In genomic region chr2:94045411-94046090, GRCm38 (mm10) we compare ENCODE assay signal across 12 mouse cellular contexts. TPM values are rescaled to one million over a fixed set of nuclear protein-coding genes. Genes with fewer than 3 reads are reported as not detected.
A peak's percentile ranks its signal among the peaks of the same experiment; 100 is the strongest.
DNase-seq lines count a peak whose midpoint lies in the region; ATAC-seq and TF ChIP-seq lines count a peak whose summit lies in the region.
"Had no signal": no experiment of that assay in that cellular context is flagged by ENCODE, and none has a peak within 500 bp of the region (broad histone marks: within the 10 kb centered on the region; RNA-seq: fewer than 3 reads in every experiment).

No protein-coding gene starts in this region.

- WGBS in liver, postnatal 0 days (ENCODE audit: insufficient replicate concordance), result 71% methylated on average over 6 of the region's 6 CpGs
- 71% methylated on average over 6 of the region's 6 CpGs for WGBS in liver, embryonic 11.5 days
- 37% methylated on average over 6 of the region's 6 CpGs for WGBS in forebrain, postnatal 0 days

- no peaks in the 10 kb centered on the region for H3K9me3 ChIP-seq in liver, postnatal 0 days (ENCODE audit: low read length)
- no peaks in the 10 kb centered on the region for H3K9me3 ChIP-seq in liver, embryonic 11.5 days (ENCODE audit: control insufficient read depth, low read length)
- H3K9me3 ChIP-seq in forebrain, postnatal 0 days (ENCODE audit: low read length), result no peaks in the 10 kb centered on the region
- H3K9me3 ChIP-seq: liver, embryonic 15.5 days had no signal

- no peak for TF ChIP-seq CTCF in liver, postnatal 0 days (IDR thresholded peaks at IDR 0.05; ENCODE audit: low read depth)
- TF ChIP-seq CTCF in forebrain, postnatal 0 days (IDR thresholded peaks at IDR 0.05; ENCODE audit: low read depth), result no peak

- no peaks in the 10 kb centered on the region for H3K27me3 ChIP-seq in liver, postnatal 0 days (ENCODE audit: insufficient read depth, low read length)
- no peaks in the 10 kb centered on the region for H3K27me3 ChIP-seq in liver, embryonic 11.5 days (replicated peaks; ENCODE audit: control insufficient read depth, insufficient read depth, low read length)
- no peaks in the 10 kb centered on the region for H3K27me3 ChIP-seq in forebrain, postnatal 0 days (ENCODE audit: insufficient read depth, low read length)
- H3K27me3 ChIP-seq: liver, embryonic 15.5 days had no signal

- no peak overlapping the region for H3K9ac ChIP-seq in liver, postnatal 0 days (replicated peaks)
- H3K9ac ChIP-seq in liver, embryonic 11.5 days (ENCODE audit: low read depth, low read length), result no peak overlapping the region
- no peak overlapping the region for H3K9ac ChIP-seq in forebrain, postnatal 0 days
- H3K9ac ChIP-seq: liver, embryonic 15.5 days had no signal

- ATAC-seq in liver, postnatal 0 days, result peak; percentile 58
- ATAC-seq in liver, embryonic 11.5 days (replicated peaks; ENCODE audit: low FRiP score), result no peak
- peak; percentile 24; the same call in 1 of the 2 replicates for ATAC-seq in forebrain, postnatal 0 days
- ATAC-seq in megakaryocyte progenitor cell, adult 5-6 weeks (replicated peaks; ENCODE audit: poor library complexity), result no peak
- no peak for ATAC-seq in CD4-positive, CD25-positive, alpha-beta regulatory T cell, adult 4 months

- no peak overlapping the region for H3K4me3 ChIP-seq in liver, postnatal 0 days (ENCODE audit: low read depth, low read length)
- no peak overlapping the region for H3K4me3 ChIP-seq in liver, embryonic 11.5 days (ENCODE audit: low read depth, low read length)
- no peak overlapping the region for H3K4me3 ChIP-seq in forebrain, postnatal 0 days (ENCODE audit: low read depth, low read length)
- H3K4me3 ChIP-seq: liver, embryonic 15.5 days had no signal

- H3K27ac ChIP-seq in liver, postnatal 0 days (ENCODE audit: low read depth), result no peak overlapping the region
- no peak overlapping the region for H3K27ac ChIP-seq in liver, embryonic 11.5 days (ENCODE audit: low read depth, low read length)
- H3K27ac ChIP-seq in forebrain, postnatal 0 days (ENCODE audit: low read depth, low read length), result 0 out of 2 replicates have a peak overlapping the region, but pooled peaks have one; percentile 15
- H3K27ac ChIP-seq: liver, embryonic 15.5 days had no signal

- H3K4me1 ChIP-seq in liver, postnatal 0 days (ENCODE audit: insufficient read depth), result peaks cover 9% of the 10 kb centered on the region
- H3K4me1 ChIP-seq in liver, embryonic 11.5 days (replicated peaks; ENCODE audit: control insufficient read depth, insufficient read depth, low read length), result no peaks in the 10 kb centered on the region
- H3K4me1 ChIP-seq in forebrain, postnatal 0 days (ENCODE audit: insufficient read depth), result peaks cover 27% of the 10 kb centered on the region
- H3K4me1 ChIP-seq: liver, embryonic 15.5 days had no signal

- no peak overlapping the region for H3K4me2 ChIP-seq in liver, postnatal 0 days (ENCODE audit: low read depth, low read length)
- H3K4me2 ChIP-seq in liver, embryonic 11.5 days, result no peak overlapping the region
- H3K4me2 ChIP-seq in forebrain, postnatal 0 days (ENCODE audit: low read depth), result no peak overlapping the region
- H3K4me2 ChIP-seq: liver, embryonic 15.5 days had no signal

- TF ChIP-seq EP300 in liver, postnatal 0 days (IDR thresholded peaks at IDR 0.05; ENCODE audit: low read depth), result no peak

- DNase-seq in cerebellum, adult 18-20 months, result peak; percentile 14 to 30
- DNase-seq in cerebellum, adult 11-12 months, result no peak
- DNase-seq in liver, postnatal 0 days, result no peak
- DNase-seq in liver, embryonic 11.5 days (ENCODE audit: low spot score), result no peak
- DNase-seq in forebrain, postnatal 0 days, result peak; percentile 52
- peak; percentile 57 for DNase-seq in retina, postnatal 7 days (ENCODE audit: low read depth, low spot score)
- DNase-seq: embryo, embryonic 11 days had no signal

- 0 out of 2 replicates have a peak, but pooled peaks cover 3% of the 10 kb centered on the region for H3K36me3 ChIP-seq in liver, postnatal 0 days (replicated peaks; ENCODE audit: insufficient read depth, low read length)
- no peaks in the 10 kb centered on the region for H3K36me3 ChIP-seq in liver, embryonic 11.5 days (ENCODE audit: control insufficient read depth, insufficient read depth, low read length)
- H3K36me3 ChIP-seq in forebrain, postnatal 0 days (ENCODE audit: insufficient read depth), result no peaks in the 10 kb centered on the region

RNA-seq across cellular contexts. Expression of gene Alkbh3, which starts 34.9 kb away (rescaled TPM):
- 24.8 and 28.9 TPM in 2 replicates for polyA plus RNA-seq in liver, postnatal 0 days (2015; fragmentation: Nextera tagmentation; extraction: Ambion mirVana)
- 62.4 and 69.8 TPM in 2 replicates for polyA plus RNA-seq in liver, embryonic 11.5 days (2014; fragmentation: Nextera tagmentation; extraction: Ambion mirVana)
- 36.2 and 53.1 TPM in 2 replicates for total RNA-seq in forebrain, postnatal 0 days (2014; rRNA removed)
- polyA plus RNA-seq in forebrain, postnatal 0 days (2015; fragmentation: Nextera tagmentation; extraction: Ambion mirVana), result 46.9 and 47.3 TPM in 2 replicates
- 58.3 and 101 TPM in 2 replicates for total RNA-seq in megakaryocyte progenitor cell, adult 5-6 weeks (2015)
- total RNA-seq in megakaryocyte progenitor cell, adult 5-6 weeks (2017), result 25.2 and 35.2 TPM in 2 replicates
- polyA plus RNA-seq in CD4-positive, CD25-positive, alpha-beta regulatory T cell, adult 4 months (2017; shearing (Covaris generic)), result 10 to 100 TPM; 55.1 to 70.7 TPM

RNA-seq across cellular contexts. Expression of gene Gm27027, which starts 49.4 kb away (rescaled TPM):
- polyA plus RNA-seq in liver, postnatal 0 days (2015; fragmentation: Nextera tagmentation; extraction: Ambion mirVana), result not detected in 2 replicates
- polyA plus RNA-seq in liver, embryonic 11.5 days (2014; fragmentation: Nextera tagmentation; extraction: Ambion mirVana), result not detected in 2 replicates
- not detected in 2 replicates for total RNA-seq in forebrain, postnatal 0 days (2014; rRNA removed)
- polyA plus RNA-seq in forebrain, postnatal 0 days (2015; fragmentation: Nextera tagmentation; extraction: Ambion mirVana), result not detected in 2 replicates
- not detected in 2 replicates for total RNA-seq in megakaryocyte progenitor cell, adult 5-6 weeks (2015)
- not detected in 2 replicates for total RNA-seq in megakaryocyte progenitor cell, adult 5-6 weeks (2017)
- polyA plus RNA-seq in CD4-positive, CD25-positive, alpha-beta regulatory T cell, adult 4 months (2017; shearing (Covaris generic)), result not detected
- total RNA-seq: layer of hippocampus, adult 8-10 months had no signal
- polyA plus RNA-seq: gonadal fat pad, adult 2 months; liver, embryonic 15.5 days had no signal

Comparison
In these comparisons a context has a peak if more than half of its experiments do, and no peak if none do; other contexts are left out.
1. DNase-seq: peak in cerebellum, adult 18-20 months (2 of 2), forebrain, postnatal 0 days (single experiment) and retina, postnatal 7 days (single experiment); none in cerebellum, adult 11-12 months (single experiment), liver, postnatal 0 days (single experiment) and liver, embryonic 11.5 days (single experiment).
2. ATAC-seq: peak in liver, postnatal 0 days (single experiment) and forebrain, postnatal 0 days (single experiment); none in liver, embryonic 11.5 days (single experiment), megakaryocyte progenitor cell, adult 5-6 weeks (single experiment) and CD4-positive, CD25-positive, alpha-beta regulatory T cell, adult 4 months (single experiment).